Mouse (Mus musculus) small intestine, adult 2 months (tissue): ENCODE results near the gene Sh2d6. TPM values are rescaled to one million over a fixed set of nuclear protein-coding genes. Genes with fewer than 3 reads are reported as not detected.
A peak's percentile ranks its signal among the peaks of the same experiment; 100 is the strongest.

Experiments used
- H3K27ac ChIP-seq: fragments of 200-500 bp; 2 replicates; pipeline ENCODE4 v1.5.1; 2012; ENCODE audit warnings: low read depth, low read length, control low read depth, inconsistent platforms; ENCODE audit not compliant: insufficient read depth
- H3K27me3 ChIP-seq: fragments of 200-500 bp; 2 replicates; pipeline ENCODE4 v1.6.1; 2012; ENCODE audit warnings: mild to moderate bottlenecking, moderate library complexity, low read length, inconsistent platforms; ENCODE audit not compliant: control insufficient read depth, insufficient read depth
- H3K36me3 ChIP-seq: fragments of 200-500 bp; 2 replicates; pipeline ENCODE4 v1.6.1; 2012; ENCODE audit warnings: mild to moderate bottlenecking, low read length, control low read depth, inconsistent platforms; ENCODE audit not compliant: control insufficient read depth, insufficient read depth
- H3K4me1 ChIP-seq: fragments of 200-500 bp; 2 replicates; pipeline ENCODE4 v1.6.1; 2012; ENCODE audit warnings: low read length, inconsistent platforms, mixed read lengths; ENCODE audit not compliant: control insufficient read depth, insufficient read depth, insufficient read length
- H3K4me3 ChIP-seq: fragments of 200-500 bp; 2 replicates; pipeline ENCODE4 v1.5.1; 2012; ENCODE audit warnings: low read depth, mild to moderate bottlenecking, control low read depth, inconsistent platforms, low read length, moderate library complexity
- CTCF ChIP-seq: fragments of 200-500 bp; IDR thresholded peaks from 2 replicates; pipeline ENCODE4 v1.5.1; 2012; ENCODE audit warnings: low read depth, mild to moderate bottlenecking, control low read depth, inconsistent platforms, low read length, moderate library complexity, mixed read lengths; ENCODE audit not compliant: insufficient replicate concordance, insufficient read length; ENCODE audit errors: extremely low read depth
- POLR2A ChIP-seq: fragments of 200-500 bp; IDR thresholded peaks from 2 replicates; pipeline ENCODE4 v1.6.1; 2012; ENCODE audit warnings: low read depth, mild to moderate bottlenecking, control low read depth, inconsistent platforms, low read length, moderate library complexity
- WGBS: fragments of 180-500 bp; shearing (Covaris S2); methylation state at CpG from one replicate; pipeline ENCODE4 v1.1.7; 2018; 5-methylcytosine and 5-hydroxymethylcytosine counted together
- polyA plus RNA-seq: library from polyadenylated mRNA; depleted of rRNA; stranded (reverse); fragments of >200 nt; gene quantifications from 2 replicates; pipeline ENCODE4 v1.2.3, GENCODE M21; 2012; rRNA removed

The Sh2d6 gene
- polyA plus RNA-seq: 9.9 and 22.2 TPM in 2 replicates

- TF ChIP-seq POLR2A: no peak
- no peak for TF ChIP-seq CTCF
- H3K36me3 ChIP-seq: no peaks in the 10 kb centered on the region
- WGBS: 74% methylated on average over 5 of the region's 5 CpGs
- no peaks in the 10 kb centered on the region for H3K27me3 ChIP-seq
- H3K27ac ChIP-seq: no peak within 1 kb of the TSS
- peaks cover 8% of the 10 kb centered on the region; the same call in 1 of the 2 replicates for H3K4me1 ChIP-seq
- H3K4me3 ChIP-seq: no peak within 1 kb of the TSS
Observed at GRCm38 (mm10) chr6:72521607-72522006, at the start of gene Sh2d6. Gene Sh2d6 (minus strand): TSS chr6:72521707.

- 64% methylated on average over 10 of the region's 10 CpGs for WGBS
- no peak overlapping the region for H3K27ac ChIP-seq
Observed at GRCm38 (mm10) chr6:72570644-72571397, 49.3 kb upstream of the Sh2d6 start.

GRCm38 (mm10) chr6:72568736-72569135, 47.2 kb upstream of the Sh2d6 start:
- WGBS: 89% methylated on average over 10 of the region's 10 CpGs
- no peak for TF ChIP-seq CTCF
- no peak for TF ChIP-seq POLR2A
- Histone ChIP-seq H3K27ac (no peak overlapping the region), H3K4me1 (no peaks in the 10 kb centered on the region; the same call in 1 of the 2 replicates), H3K36me3 (peaks cover 10% of the 10 kb centered on the region), H3K4me3 (no peak overlapping the region), H3K27me3 (no peaks in the 10 kb centered on the region)

More at GRCm38 (mm10) chr6:72570644-72571397, 49.3 kb upstream of the Sh2d6 start:
- no peak overlapping the region for H3K4me3 ChIP-seq
- no peaks in the 10 kb centered on the region for H3K4me1 ChIP-seq
- peaks cover 14% of the 10 kb centered on the region for H3K36me3 ChIP-seq
- H3K27me3 ChIP-seq: no peaks in the 10 kb centered on the region
- TF ChIP-seq CTCF: no peak
- no peak for TF ChIP-seq POLR2A

DNA sequence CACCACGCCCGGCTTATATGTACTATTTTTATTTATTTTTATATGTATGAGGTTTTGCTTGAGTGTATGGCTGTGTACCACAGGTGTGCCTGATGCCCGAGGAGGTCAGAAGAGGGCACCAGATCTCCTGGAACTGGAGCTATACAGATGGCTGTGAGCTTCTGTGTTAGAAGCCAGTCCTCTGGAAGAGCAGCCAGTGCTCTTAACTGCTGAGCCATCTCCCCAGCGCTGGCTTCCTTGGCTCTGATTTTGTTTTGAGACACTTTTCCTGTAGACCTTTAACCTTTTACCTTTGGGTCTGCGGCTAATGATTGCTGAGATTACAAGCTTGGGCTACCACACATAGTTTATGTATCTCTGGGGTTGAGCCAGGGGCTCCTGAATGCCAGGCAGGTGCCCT, 46.0 kb upstream of the Sh2d6 start:
- Histone ChIP-seq H3K4me1 (no peaks in the 10 kb centered on the region; the same call in 1 of the 2 replicates), H3K36me3 (peaks cover 7% of the 10 kb centered on the region), H3K4me3 (no peak overlapping the region), H3K27me3 (no peaks in the 10 kb centered on the region), H3K27ac (no peak overlapping the region)
- WGBS: 60% methylated on average over 5 of the region's 5 CpGs
- no peak for TF ChIP-seq POLR2A
- peak; percentile 20; the same call in 1 of the 2 replicates for TF ChIP-seq CTCF

GRCm38 (mm10) chr6:72566044-72566443, 44.5 kb upstream of the Sh2d6 start:
- Histone ChIP-seq H3K36me3 (peaks cover 6% of the 10 kb centered on the region), H3K4me3 (no peak overlapping the region), H3K27ac (no peak overlapping the region), H3K27me3 (no peaks in the 10 kb centered on the region), H3K4me1 (no peaks in the 10 kb centered on the region; the same call in 1 of the 2 replicates)
- 9% methylated on average over 4 of the region's 4 CpGs for WGBS
- TF ChIP-seq CTCF (peak; percentile 81), POLR2A (no peak)

GRCm38 (mm10) chr6:72565506-72565905, 44.0 kb upstream of the Sh2d6 start:
- Histone ChIP-seq H3K4me1 (no peaks in the 10 kb centered on the region; the same call in 1 of the 2 replicates), H3K36me3 (peaks cover 7% of the 10 kb centered on the region), H3K27me3 (no peaks in the 10 kb centered on the region), H3K4me3 (no peak overlapping the region), H3K27ac (no peak overlapping the region)
- 39% methylated on average over 7 of the region's 7 CpGs for WGBS
- TF ChIP-seq CTCF: no peak
- no peak for TF ChIP-seq POLR2A

DNA sequence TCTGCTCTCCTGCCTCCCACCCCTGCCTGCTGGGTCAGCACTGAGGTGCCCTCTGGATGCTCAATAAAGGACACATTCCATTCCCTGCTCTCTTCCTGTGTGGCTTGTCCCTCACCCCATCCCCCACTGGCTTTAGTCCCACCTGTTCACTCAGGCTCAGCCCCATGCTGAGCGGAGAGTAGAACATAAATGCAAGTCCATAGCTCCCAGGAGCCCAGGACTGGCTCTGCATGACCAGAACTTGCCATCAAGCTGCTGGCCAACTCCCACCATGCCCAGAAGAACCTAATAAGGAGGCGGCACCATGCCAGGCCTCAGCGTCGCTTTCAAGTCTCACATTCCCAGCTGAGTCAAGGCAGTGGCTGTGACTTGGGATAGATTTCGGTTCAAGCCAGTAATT, 41.4 kb upstream of the Sh2d6 start:
- no peaks in the 10 kb centered on the region for H3K27me3 ChIP-seq
- H3K4me1 ChIP-seq: no peaks in the 10 kb centered on the region; the same call in 1 of the 2 replicates
- 91% methylated on average over 5 of the region's 5 CpGs for WGBS
- H3K27ac ChIP-seq: no peak overlapping the region
- no peak for TF ChIP-seq CTCF
- no peak for TF ChIP-seq POLR2A
- no peak overlapping the region for H3K4me3 ChIP-seq
- peaks cover 3% of the 10 kb centered on the region for H3K36me3 ChIP-seq
